Mouse (Mus musculus) midbrain, embryonic 10.5 days (tissue): ENCODE data around the gene Rbfox1. TPM values are rescaled to one million over a fixed set of nuclear protein-coding genes. Genes with fewer than 3 reads are reported as not detected.

Experiments
- DNase-seq: peaks from one replicate; pipeline ENCODE4 v3.0.0-alpha.2; 2017; ENCODE audit warnings: low spot score
- H3K27ac ChIP-seq: fragments of 300-500 bp; sonication (generic); replicated peaks from 2 replicates; pipeline ENCODE4 v1.5.1; 2016; ENCODE audit warnings: mild to moderate bottlenecking
- H3K27me3 ChIP-seq: fragments of 300-500 bp; sonication (generic); 2 replicates; pipeline ENCODE4 v1.6.1; 2016; ENCODE audit warnings: low read depth, mild to moderate bottlenecking; ENCODE audit not compliant: poor library complexity, severe bottlenecking
- H3K36me3 ChIP-seq: fragments of 300-500 bp; sonication (generic); 2 replicates; pipeline ENCODE4 v1.6.1; 2016; ENCODE audit warnings: mild to moderate bottlenecking, moderate library complexity
- H3K4me1 ChIP-seq: fragments of 300-500 bp; sonication (generic); 2 replicates; pipeline ENCODE4 v1.6.1; 2016
- H3K4me3 ChIP-seq: fragments of 300-500 bp; sonication (generic); 2 replicates; pipeline ENCODE4 v1.5.1; 2016; ENCODE audit warnings: mild to moderate bottlenecking, moderate library complexity
- H3K9me3 ChIP-seq: fragments of 300-500 bp; sonication (generic); replicated peaks from 2 replicates; pipeline ENCODE4 v1.6.1; 2016; ENCODE audit warnings: mild to moderate bottlenecking
- WGBS: fragments of 180-500 bp; shearing (Covaris S2); methylation state at CpG from one replicate; pipeline ENCODE4 v1.1.7; 2016; 5-methylcytosine and 5-hydroxymethylcytosine counted together
- polyA plus RNA-seq: library from polyadenylated mRNA; unstranded; fragments of >200 nt; fragmentation: Nextera tagmentation; extraction: Ambion mirVana; gene quantifications from 2 replicates; pipeline ENCODE4 v1.2.1, GENCODE M21; 2016

Gene Rbfox1
- polyA plus RNA-seq, 1 experiment from 2014 or later: 2.5 TPM

GRCm38 (mm10) chr16:6075442-6076050 lies 190.4 kb downstream of the Rbfox1 start:
- 90% methylated on average over 10 of the region's 10 CpGs for WGBS
- DNase-seq: no peak
- Histone ChIP-seq H3K27me3 (no peaks in the 10 kb centered on the region), H3K4me3 (no peak overlapping the region), H3K4me1 (no peaks in the 10 kb centered on the region), H3K9me3 (no peaks in the 10 kb centered on the region), H3K36me3 (no peaks in the 10 kb centered on the region), H3K27ac (no peak overlapping the region)

- no peaks in the 10 kb centered on the region for H3K9me3 ChIP-seq
- H3K36me3 ChIP-seq: no peaks in the 10 kb centered on the region
- no peak for DNase-seq
- no peak overlapping the region for H3K27ac ChIP-seq
- WGBS: 81% methylated on average over 4 of the region's 4 CpGs
- H3K27me3 ChIP-seq: no peaks in the 10 kb centered on the region
- H3K4me1 ChIP-seq: no peaks in the 10 kb centered on the region
- no peak overlapping the region for H3K4me3 ChIP-seq
Observed at GRCm38 (mm10) chr16:6079017-6079416, 193.9 kb downstream of the Rbfox1 start.

- H3K4me1 ChIP-seq: no peaks in the 10 kb centered on the region
- no peak for DNase-seq
Observed at GRCm38 (mm10) chr16:6084701-6085365, 199.7 kb downstream of the Rbfox1 start.

GRCm38 (mm10) chr16:6086200-6086599 lies 201.0 kb downstream of the Rbfox1 start:
- no peak for DNase-seq
- H3K4me3 ChIP-seq: no peak overlapping the region

More at GRCm38 (mm10) chr16:6084701-6085365, 199.7 kb downstream of the Rbfox1 start:
- Histone ChIP-seq H3K27ac (no peak overlapping the region), H3K4me3 (no peak overlapping the region), H3K36me3 (no peaks in the 10 kb centered on the region), H3K27me3 (no peaks in the 10 kb centered on the region), H3K9me3 (no peaks in the 10 kb centered on the region)
- 87% methylated on average over 7 of the region's 7 CpGs for WGBS

GRCm38 (mm10) chr16:6091326-6092123 lies 206.4 kb downstream of the Rbfox1 start:
- WGBS: 95% methylated on average over 3 of the region's 3 CpGs
- Histone ChIP-seq H3K4me1 (no peaks in the 10 kb centered on the region), H3K36me3 (no peaks in the 10 kb centered on the region), H3K4me3 (no peak overlapping the region), H3K9me3 (no peaks in the 10 kb centered on the region), H3K27ac (no peak overlapping the region), H3K27me3 (peaks cover 18% of the 10 kb centered on the region)
- no peak for DNase-seq

More at GRCm38 (mm10) chr16:6086200-6086599, 201.0 kb downstream of the Rbfox1 start:
- WGBS: 63% methylated on average over 3 of the region's 3 CpGs
- Histone ChIP-seq H3K27me3 (no peaks in the 10 kb centered on the region), H3K9me3 (no peaks in the 10 kb centered on the region), H3K4me1 (no peaks in the 10 kb centered on the region), H3K36me3 (no peaks in the 10 kb centered on the region), H3K27ac (no peak overlapping the region)

- no peak overlapping the region for H3K27ac ChIP-seq
- H3K9me3 ChIP-seq: no peaks in the 10 kb centered on the region
- H3K36me3 ChIP-seq: no peaks in the 10 kb centered on the region
- H3K27me3 ChIP-seq: peaks cover 30% of the 10 kb centered on the region
- peaks cover 21% of the 10 kb centered on the region for H3K4me1 ChIP-seq
- H3K4me3 ChIP-seq: no peak overlapping the region
- DNase-seq: peak; percentile 9
- 85% methylated on average over 2 of the region's 2 CpGs for WGBS
Observed at GRCm38 (mm10) chr16:6095604-6096372, 210.6 kb downstream of the Rbfox1 start.

- H3K27me3 ChIP-seq: peaks cover 30% of the 10 kb centered on the region
- H3K4me1 ChIP-seq: peaks cover 21% of the 10 kb centered on the region
- 49% methylated on average over 7 of the region's 7 CpGs for WGBS
- no peak overlapping the region for H3K27ac ChIP-seq
- no peak for DNase-seq
- H3K9me3 ChIP-seq: no peaks in the 10 kb centered on the region
- no peaks in the 10 kb centered on the region for H3K36me3 ChIP-seq
- no peak overlapping the region for H3K4me3 ChIP-seq
Observed at GRCm38 (mm10) chr16:6097244-6098040, 212.3 kb downstream of the Rbfox1 start.

- no peaks in the 10 kb centered on the region for H3K36me3 ChIP-seq
- no peaks in the 10 kb centered on the region for H3K9me3 ChIP-seq
- H3K4me1 ChIP-seq: peaks cover 21% of the 10 kb centered on the region
- no peak for DNase-seq
- peaks cover 30% of the 10 kb centered on the region for H3K27me3 ChIP-seq
- H3K27ac ChIP-seq: no peak overlapping the region
- H3K4me3 ChIP-seq: no peak overlapping the region
- 93% methylated on average over 3 of the region's 3 CpGs for WGBS
Observed at GRCm38 (mm10) chr16:6098116-6098515, 213.0 kb downstream of the Rbfox1 start.

GRCm38 (mm10) chr16:6099598-6099997 lies 214.4 kb downstream of the Rbfox1 start:
- DNase-seq: no peak
- no peaks in the 10 kb centered on the region for H3K9me3 ChIP-seq
- WGBS: 67% methylated on average over 2 of the region's 2 CpGs

GRCm38 (mm10) chr16:6100421-6100877 lies 215.3 kb downstream of the Rbfox1 start:
- no peaks in the 10 kb centered on the region for H3K36me3 ChIP-seq
- no peak overlapping the region for H3K27ac ChIP-seq
- WGBS: 93% methylated on average over 5 of the region's 5 CpGs
- DNase-seq: peak; percentile 8
- peaks cover 21% of the 10 kb centered on the region for H3K4me1 ChIP-seq
- H3K9me3 ChIP-seq: no peaks in the 10 kb centered on the region
- peaks cover 23% of the 10 kb centered on the region for H3K27me3 ChIP-seq
- no peak overlapping the region for H3K4me3 ChIP-seq

More at GRCm38 (mm10) chr16:6099598-6099997, 214.4 kb downstream of the Rbfox1 start:
- Histone ChIP-seq H3K27ac (no peak overlapping the region), H3K36me3 (no peaks in the 10 kb centered on the region), H3K4me1 (peaks cover 21% of the 10 kb centered on the region), H3K27me3 (peaks cover 30% of the 10 kb centered on the region), H3K4me3 (no peak overlapping the region)

GRCm38 (mm10) chr16:6103713-6104112 lies 218.6 kb downstream of the Rbfox1 start:
- Histone ChIP-seq H3K4me1 (peaks cover under 1% of the 10 kb centered on the region; the same call in 1 of the 2 replicates), H3K27ac (no peak overlapping the region), H3K36me3 (no peaks in the 10 kb centered on the region), H3K27me3 (0 out of 2 replicates have a peak, but pooled peaks cover 7% of the 10 kb centered on the region), H3K9me3 (no peaks in the 10 kb centered on the region), H3K4me3 (no peak overlapping the region)
- no peak for DNase-seq
- WGBS: 79% methylated on average over 2 of the region's 2 CpGs
